Mouse (Mus musculus) MEL (cell line): ENCODE measurements at regions not wholly inside any gene's neighbourhood (a gene's known extent, or its start where the extent isn't known, plus 50 kb on each side); places are given as distances from the start of the nearest gene placed in this dataset.

Source experiments
- DNase-seq: peaks from one replicate; pipeline ENCODE4 v3.0.0; 2011; ENCODE audit warnings: low read depth, low spot score
- H3K27ac ChIP-seq: 2 replicates; pipeline ENCODE4 v1.5.1; 2012; ENCODE audit warnings: low read depth, mild to moderate bottlenecking, control low read depth, low read length, moderate library complexity; ENCODE audit not compliant: control insufficient read depth
- H3K27me3 ChIP-seq, 2 experiments: fragments of 150-350 bp in 1 of 2; sonication (generic) in 1 of 2; 2 replicates each; pipeline ENCODE4 v1.6.1; 2012; ENCODE audit warnings: low read length in 2 of 2, mild to moderate bottlenecking in 2 of 2, improper control_type of control experiment in 1 of 2, moderate library complexity in 1 of 2; ENCODE audit not compliant: insufficient read depth in 2 of 2, control insufficient read depth in 1 of 2
- H3K36me3 ChIP-seq, 2 experiments: 2 replicates each; pipeline ENCODE4 v1.6.1; 2012 to 2014; ENCODE audit warnings: low read length in 2 of 2, improper control_type of control experiment in 1 of 2, inconsistent platforms in 1 of 2, mild to moderate bottlenecking in 1 of 2; ENCODE audit not compliant: insufficient read depth in 2 of 2, control insufficient read depth in 1 of 2
- H3K4me1 ChIP-seq, 2 experiments: fragments of 150-350 bp in 1 of 2; sonication (generic) in 1 of 2; 2 replicates each; pipeline ENCODE4 v1.6.1; 2012; ENCODE audit warnings: low read length in 2 of 2, improper control_type of control experiment in 1 of 2, mild to moderate bottlenecking in 1 of 2; ENCODE audit not compliant: insufficient read depth in 2 of 2, control insufficient read depth in 1 of 2
- H3K4me3 ChIP-seq, 2 experiments: fragments of 150-350 bp in 1 of 2; sonication (generic) in 1 of 2; 2 replicates each; pipeline ENCODE4 v1.5.1; 2012; ENCODE audit warnings: low read depth in 2 of 2, low read length in 2 of 2, mild to moderate bottlenecking in 2 of 2, moderate library complexity in 2 of 2, control low read depth in 1 of 2, improper control_type of control experiment in 1 of 2; ENCODE audit not compliant: control insufficient read depth in 1 of 2, insufficient read depth in 1 of 2
- H3K79me2 ChIP-seq: 2 replicates; pipeline ENCODE4 v1.6.1; 2012; ENCODE audit warnings: mild to moderate bottlenecking, low read length, moderate library complexity; ENCODE audit not compliant: control insufficient read depth, poor library complexity, insufficient read depth
- H3K9ac ChIP-seq: 2 replicates; pipeline ENCODE4 v1.6.1; 2012; ENCODE audit warnings: low read depth, mild to moderate bottlenecking, control low read depth, low read length, moderate library complexity; ENCODE audit not compliant: control insufficient read depth, poor library complexity, severe bottlenecking
- H3K9me3 ChIP-seq: fragments of 150-350 bp; sonication (generic); replicated peaks from 2 replicates; pipeline ENCODE4 v1.6.1; 2012; ENCODE audit warnings: mild to moderate bottlenecking, low read length, improper control_type of control experiment, moderate library complexity; ENCODE audit not compliant: insufficient read depth
- EP300 ChIP-seq, 2 experiments: IDR thresholded peaks; 2 replicates each; pipeline ENCODE4 v1.6.1; 2011; ENCODE audit warnings: improper control_type of control experiment in 2 of 2, low read length in 2 of 2, low read depth in 1 of 2, mild to moderate bottlenecking in 1 of 2
- ETS1 ChIP-seq: IDR thresholded peaks from 2 replicates; pipeline ENCODE4 v1.6.1; 2012; ENCODE audit warnings: low read depth, mild to moderate bottlenecking, inconsistent platforms, low read length, improper control_type of control experiment, moderate library complexity
- HCFC1 ChIP-seq: IDR thresholded peaks from 2 replicates; pipeline ENCODE4 v1.6.1; 2012; ENCODE audit warnings: low read depth, mild to moderate bottlenecking, inconsistent platforms, low read length, improper control_type of control experiment, moderate library complexity
- JUND ChIP-seq: IDR thresholded peaks from 2 replicates; pipeline ENCODE4 v1.6.1; 2011; ENCODE audit warnings: low read depth, mild to moderate bottlenecking, improper control_type of control experiment, low read length
- MAX ChIP-seq: IDR thresholded peaks from 2 replicates; pipeline ENCODE4 v1.6.1; 2011; ENCODE audit warnings: low read length, improper control_type of control experiment
- MEF2A ChIP-seq: IDR thresholded peaks from 2 replicates; pipeline ENCODE4 v1.6.1; 2014; ENCODE audit warnings: low read depth, mild to moderate bottlenecking, inconsistent platforms, low read length, improper control_type of control experiment; ENCODE audit not compliant: poor library complexity, insufficient replicate concordance, severe bottlenecking; ENCODE audit errors: extremely low read depth
- NRF1 ChIP-seq: IDR thresholded peaks from 2 replicates; pipeline ENCODE4 v1.6.1; 2014; ENCODE audit warnings: low read depth, mild to moderate bottlenecking, inconsistent platforms, low read length, improper control_type of control experiment, moderate library complexity; ENCODE audit not compliant: poor library complexity, insufficient read depth, severe bottlenecking
- POLR2A ChIP-seq, 2 experiments: IDR thresholded peaks; 2 replicates each; pipeline ENCODE4 v1.6.1; 2011 to 2012; ENCODE audit warnings: low read length in 2 of 2, mild to moderate bottlenecking in 2 of 2, control low read depth in 1 of 2, improper control_type of control experiment in 1 of 2, low read depth in 1 of 2, moderate library complexity in 1 of 2; ENCODE audit not compliant: control insufficient read depth in 1 of 2, insufficient read depth in 1 of 2, poor library complexity in 1 of 2
- POLR2AphosphoS5 ChIP-seq: IDR thresholded peaks from 2 replicates; pipeline ENCODE4 v1.6.1; 2012; ENCODE audit warnings: low read depth, borderline replicate concordance, mild to moderate bottlenecking, inconsistent platforms, low read length, moderate library complexity, mixed read lengths
- RAD21 ChIP-seq: IDR thresholded peaks from 2 replicates; pipeline ENCODE4 v1.6.1; 2011; ENCODE audit warnings: mild to moderate bottlenecking, low read depth, low read length, improper control_type of control experiment
- RCOR1 ChIP-seq: IDR thresholded peaks from 2 replicates; pipeline ENCODE4 v1.6.1; 2012; ENCODE audit warnings: low read depth, mild to moderate bottlenecking, inconsistent platforms, low read length, improper control_type of control experiment
- SIN3A ChIP-seq: IDR thresholded peaks from 2 replicates; pipeline ENCODE4 v1.6.1; 2012; ENCODE audit warnings: low read length, improper control_type of control experiment, inconsistent platforms
- USF1 ChIP-seq: IDR thresholded peaks from 2 replicates; pipeline ENCODE4 v1.6.1; 2014; ENCODE audit warnings: low read depth, mild to moderate bottlenecking, inconsistent platforms, low read length, improper control_type of control experiment, moderate library complexity
- ZC3H11A ChIP-seq: IDR thresholded peaks from 2 replicates; pipeline ENCODE4 v1.6.1; 2012; ENCODE audit warnings: low read depth, mild to moderate bottlenecking, inconsistent platforms, low read length, improper control_type of control experiment
- ZKSCAN1 ChIP-seq: IDR thresholded peaks from 2 replicates; pipeline ENCODE4 v1.6.1; 2012; ENCODE audit warnings: low read depth, mild to moderate bottlenecking, inconsistent platforms, low read length, improper control_type of control experiment, moderate library complexity
- ZMIZ1 ChIP-seq: IDR thresholded peaks from 2 replicates; pipeline ENCODE4 v1.6.1; 2012; ENCODE audit warnings: low read depth, mild to moderate bottlenecking, inconsistent platforms, low read length, improper control_type of control experiment, moderate library complexity
- ZNF384 ChIP-seq: IDR thresholded peaks from 2 replicates; pipeline ENCODE4 v1.6.1; 2012; ENCODE audit warnings: low read depth, mild to moderate bottlenecking, inconsistent platforms, low read length, improper control_type of control experiment

DNA sequence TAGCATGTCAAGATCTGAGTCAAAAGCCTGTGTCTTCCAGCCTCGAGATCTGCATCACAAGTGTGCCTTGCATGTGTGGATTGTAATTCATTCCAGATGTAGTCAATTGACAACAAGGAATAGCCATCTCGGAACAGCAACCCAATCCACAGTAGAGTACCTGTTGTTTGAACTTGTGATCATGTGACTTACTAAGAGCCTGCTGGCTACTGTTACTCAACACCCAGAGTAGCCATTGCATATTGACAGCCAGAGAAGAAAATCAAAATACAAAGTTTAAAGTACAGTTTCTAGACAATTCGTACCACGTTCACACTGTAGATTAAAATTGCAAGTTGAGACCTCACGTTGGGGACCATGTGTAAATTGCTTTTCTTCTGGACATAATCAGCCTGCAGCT lies 83.1 kb upstream of the Enpep start:
- no peak for TF ChIP-seq POLR2A (IDR thresholded peaks at IDR 0.05; ENCODE audit: control insufficient read depth in 1 of 2, insufficient read depth in 1 of 2, low read depth in 1 of 2, low read length in 2 of 2, poor library complexity in 1 of 2)
- TF ChIP-seq ZNF384, result no peak
- no peak for TF ChIP-seq ZMIZ1
- TF ChIP-seq NRF1, result no peak
- no peak for TF ChIP-seq JUND
- no peak for TF ChIP-seq RCOR1
- no peak for TF ChIP-seq ZC3H11A
- TF ChIP-seq ETS1, result no peak
- TF ChIP-seq SIN3A, result no peak
- Histone ChIP-seq H3K27ac (no peak overlapping the region), H3K27me3 (no peaks in the 10 kb centered on the region; a peak in 1 of 4 replicates), H3K4me3 (no peak overlapping the region), H3K9ac (no peak overlapping the region), H3K79me2 (no peaks in the 10 kb centered on the region), H3K9me3 (no peaks in the 10 kb centered on the region), H3K36me3 (no peaks in the 10 kb centered on the region), H3K4me1 (no peaks in the 10 kb centered on the region)
- no peak for DNase-seq

DNA sequence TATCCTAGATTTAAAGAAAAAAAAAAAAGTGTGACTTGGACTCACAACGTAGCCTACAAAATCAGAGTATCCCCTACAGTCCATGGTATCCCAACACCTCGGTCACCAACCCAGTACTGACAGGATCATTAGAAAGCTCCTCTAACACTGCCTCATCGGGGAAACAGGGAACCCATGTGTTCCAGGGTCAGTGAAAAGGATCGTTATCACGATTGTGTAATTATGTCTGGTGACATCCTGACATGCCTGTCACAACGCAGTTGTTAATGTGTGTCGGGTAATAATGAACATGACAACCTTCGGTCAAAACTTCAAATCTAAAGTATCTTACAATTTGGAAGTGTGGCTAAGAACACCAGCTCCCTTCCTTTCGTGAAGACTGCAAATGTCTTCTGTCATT lies 83.8 kb upstream of the Enpep start:
- H3K9me3 ChIP-seq, result no peaks in the 10 kb centered on the region
- no peak for DNase-seq
- no peak for TF ChIP-seq MEF2A
- no peak for TF ChIP-seq ZMIZ1
- no peak for TF ChIP-seq RAD21
- TF ChIP-seq POLR2A (IDR thresholded peaks at IDR 0.05; ENCODE audit: control insufficient read depth in 1 of 2, insufficient read depth in 1 of 2, low read depth in 1 of 2, low read length in 2 of 2, poor library complexity in 1 of 2), result no peak
- no peak for TF ChIP-seq MAX
- TF ChIP-seq HCFC1, result no peak
- TF ChIP-seq ZKSCAN1, result no peak
- TF ChIP-seq EP300 (IDR thresholded peaks at IDR 0.05; ENCODE audit: low read depth in 1 of 2, low read length in 2 of 2), result no peak
- no peak for TF ChIP-seq USF1
- TF ChIP-seq SIN3A, result no peak
- TF ChIP-seq POLR2AphosphoS5, result no peak
- TF ChIP-seq RCOR1, result no peak
- TF ChIP-seq NRF1, result no peak
- no peak for TF ChIP-seq ZNF384
- TF ChIP-seq, all 39 proteins: peak for 0
- H3K4me1 ChIP-seq, result no peaks in the 10 kb centered on the region
- H3K27ac ChIP-seq, result no peak overlapping the region
- H3K27me3 ChIP-seq, result no peaks in the 10 kb centered on the region; a peak in 1 of 4 replicates
- H3K36me3 ChIP-seq, result no peaks in the 10 kb centered on the region
- no peaks in the 10 kb centered on the region for H3K79me2 ChIP-seq
- H3K4me3 ChIP-seq, result no peak overlapping the region
- H3K9ac ChIP-seq, result no peak overlapping the region
